Mouse (Mus musculus) olfactory bulb, adult 2 months (tissue): Measurements from ENCODE around the gene Fam102a.

Experiments
- CTCF ChIP-seq: fragments of 200-500 bp; IDR thresholded peaks from 2 replicates; pipeline ENCODE4 v1.5.1; 2012; ENCODE audit warnings: low read depth, mild to moderate bottlenecking, low read length, moderate library complexity; ENCODE audit not compliant: insufficient read depth
- POLR2A ChIP-seq: fragments of 200-500 bp; IDR thresholded peaks from 2 replicates; pipeline ENCODE4 v1.6.1; 2012; ENCODE audit warnings: mild to moderate bottlenecking, low read depth, low read length, moderate library complexity; ENCODE audit not compliant: insufficient read depth

- TF ChIP-seq CTCF = no peak
- TF ChIP-seq POLR2A = no peak
Observed at GRCm38 (mm10) chr2:32589213-32589795, 54.2 kb downstream of the Fam102a start.
